Mouse (Mus musculus): Measurements from ENCODE around the gene Isl1.
A peak's percentile ranks its signal among the peaks of the same experiment; 100 is the strongest.

The Isl1 gene

GRCm38 (mm10) chr13:116309584-116310462 is at the start of gene Isl1:
Isl1 (minus strand) TSS chr13:116309689.
- Histone ChIP-seq H3K4me1 (replicated peaks; ENCODE audit: low read depth, low read length) (peaks cover 20% of the 10 kb centered on the region), H3K4me3 (replicated peaks; ENCODE audit: low read length) (peak within 1 kb of the TSS; percentile 89), H3K9me3 (ENCODE audit: low read length) (no peaks in the 10 kb centered on the region), H3K36me3 (ENCODE audit: insufficient read depth, low read length) (no peaks in the 10 kb centered on the region), H3K27me3 (ENCODE audit: insufficient read depth, low read length) (peaks cover 83% of the 10 kb centered on the region)
- no peak for TF ChIP-seq CTCF (conservative IDR thresholded peaks at IDR 0.05; ENCODE audit: low read length)
- no peak for TF ChIP-seq POU5F1 (IDR thresholded peaks at IDR 0.05; ENCODE audit: borderline replicate concordance, low read length)
- no peak for TF ChIP-seq NANOG (IDR thresholded peaks at IDR 0.05; ENCODE audit: borderline replicate concordance, low read length)

DNA sequence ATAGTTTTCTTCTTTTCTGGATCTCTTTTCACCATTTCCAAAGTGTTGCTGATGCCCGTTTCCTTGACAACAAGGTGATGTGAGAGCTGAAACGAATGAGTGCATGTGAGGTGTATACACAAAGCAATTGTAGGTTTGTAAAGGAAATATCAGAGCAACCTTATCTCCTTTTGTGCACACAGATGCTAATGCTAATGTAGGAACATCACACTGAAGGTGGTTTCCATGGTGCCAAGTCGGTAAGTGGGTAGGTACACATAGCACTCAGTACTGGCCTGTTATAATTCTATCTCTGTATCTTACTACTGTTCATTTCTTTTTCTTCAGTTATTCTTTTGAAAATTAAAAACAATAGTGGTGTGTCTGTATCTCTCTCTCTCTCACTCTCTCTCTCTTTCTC is 26.3 kb upstream of the Isl1 start:
- H3K27me3 ChIP-seq (ENCODE audit: insufficient read depth, low read length), result no peaks in the 10 kb centered on the region
- H3K4me1 ChIP-seq (replicated peaks; ENCODE audit: low read depth, low read length), result no peaks in the 10 kb centered on the region
- TF ChIP-seq NANOG (IDR thresholded peaks at IDR 0.05; ENCODE audit: borderline replicate concordance, low read length), result no peak
- no peaks in the 10 kb centered on the region for H3K36me3 ChIP-seq (ENCODE audit: insufficient read depth, low read length)
- no peak overlapping the region for H3K4me3 ChIP-seq (replicated peaks; ENCODE audit: low read length)
- no peaks in the 10 kb centered on the region for H3K9me3 ChIP-seq (ENCODE audit: low read length)

- H3K9me3 ChIP-seq (ENCODE audit: low read length), result no peaks in the 10 kb centered on the region
- peaks cover 16% of the 10 kb centered on the region for H3K4me1 ChIP-seq (replicated peaks; ENCODE audit: low read depth, low read length)
- no peaks in the 10 kb centered on the region for H3K36me3 ChIP-seq (ENCODE audit: insufficient read depth, low read length)
- peaks cover 51% of the 10 kb centered on the region for H3K27me3 ChIP-seq (ENCODE audit: insufficient read depth, low read length)
- H3K4me3 ChIP-seq (replicated peaks; ENCODE audit: low read length), result 0 out of 2 replicates have a peak overlapping the region, but pooled peaks have one; percentile 20
- TF ChIP-seq NANOG (IDR thresholded peaks at IDR 0.05; ENCODE audit: borderline replicate concordance, low read length) (no peak), POU5F1 (IDR thresholded peaks at IDR 0.05; ENCODE audit: borderline replicate concordance, low read length) (no peak), CTCF (conservative IDR thresholded peaks at IDR 0.05; ENCODE audit: low read length) (no peak)
Measured at GRCm38 (mm10) chr13:116313636-116314530, 4.4 kb upstream of the Isl1 start.

- no peak overlapping the region for H3K4me3 ChIP-seq (replicated peaks; ENCODE audit: low read length)
- TF ChIP-seq POU5F1 (IDR thresholded peaks at IDR 0.05; ENCODE audit: borderline replicate concordance, low read length) (no peak), CTCF (conservative IDR thresholded peaks at IDR 0.05; ENCODE audit: low read length) (peak; percentile 34), NANOG (IDR thresholded peaks at IDR 0.05; ENCODE audit: borderline replicate concordance, low read length) (no peak)
- H3K27me3 ChIP-seq (ENCODE audit: insufficient read depth, low read length), result peaks cover 63% of the 10 kb centered on the region
- no peaks in the 10 kb centered on the region for H3K36me3 ChIP-seq (ENCODE audit: insufficient read depth, low read length)
- H3K4me1 ChIP-seq (replicated peaks; ENCODE audit: low read depth, low read length), result peaks cover 16% of the 10 kb centered on the region
- H3K9me3 ChIP-seq (ENCODE audit: low read length), result no peaks in the 10 kb centered on the region
Measured at GRCm38 (mm10) chr13:116311871-116312720, 2.6 kb upstream of the Isl1 start.

- H3K36me3 ChIP-seq (ENCODE audit: insufficient read depth, low read length), result no peaks in the 10 kb centered on the region
- no peak for TF ChIP-seq NANOG (IDR thresholded peaks at IDR 0.05; ENCODE audit: borderline replicate concordance, low read length)
- no peak for TF ChIP-seq POU5F1 (IDR thresholded peaks at IDR 0.05; ENCODE audit: borderline replicate concordance, low read length)
- TF ChIP-seq CTCF (conservative IDR thresholded peaks at IDR 0.05; ENCODE audit: low read length), result no peak
- peaks cover 74% of the 10 kb centered on the region for H3K27me3 ChIP-seq (ENCODE audit: insufficient read depth, low read length)
- no peak overlapping the region for H3K4me3 ChIP-seq (replicated peaks; ENCODE audit: low read length)
- peaks cover 16% of the 10 kb centered on the region for H3K4me1 ChIP-seq (replicated peaks; ENCODE audit: low read depth, low read length)
- no peaks in the 10 kb centered on the region for H3K9me3 ChIP-seq (ENCODE audit: low read length)
Measured at GRCm38 (mm10) chr13:116311011-116311410, 1.5 kb upstream of the Isl1 start.

GRCm38 (mm10) chr13:116310463-116310765 is 925 bp upstream of the Isl1 start:
- Histone ChIP-seq H3K36me3 (ENCODE audit: insufficient read depth, low read length) (no peaks in the 10 kb centered on the region), H3K9me3 (ENCODE audit: low read length) (no peaks in the 10 kb centered on the region), H3K4me3 (replicated peaks; ENCODE audit: low read length) (peak overlapping the region; percentile 89), H3K4me1 (replicated peaks; ENCODE audit: low read depth, low read length) (peaks cover 16% of the 10 kb centered on the region), H3K27me3 (ENCODE audit: insufficient read depth, low read length) (peaks cover 78% of the 10 kb centered on the region)
- no peak for TF ChIP-seq CTCF (conservative IDR thresholded peaks at IDR 0.05; ENCODE audit: low read length)
- TF ChIP-seq NANOG (IDR thresholded peaks at IDR 0.05; ENCODE audit: borderline replicate concordance, low read length), result no peak
- no peak for TF ChIP-seq POU5F1 (IDR thresholded peaks at IDR 0.05; ENCODE audit: borderline replicate concordance, low read length)

DNA sequence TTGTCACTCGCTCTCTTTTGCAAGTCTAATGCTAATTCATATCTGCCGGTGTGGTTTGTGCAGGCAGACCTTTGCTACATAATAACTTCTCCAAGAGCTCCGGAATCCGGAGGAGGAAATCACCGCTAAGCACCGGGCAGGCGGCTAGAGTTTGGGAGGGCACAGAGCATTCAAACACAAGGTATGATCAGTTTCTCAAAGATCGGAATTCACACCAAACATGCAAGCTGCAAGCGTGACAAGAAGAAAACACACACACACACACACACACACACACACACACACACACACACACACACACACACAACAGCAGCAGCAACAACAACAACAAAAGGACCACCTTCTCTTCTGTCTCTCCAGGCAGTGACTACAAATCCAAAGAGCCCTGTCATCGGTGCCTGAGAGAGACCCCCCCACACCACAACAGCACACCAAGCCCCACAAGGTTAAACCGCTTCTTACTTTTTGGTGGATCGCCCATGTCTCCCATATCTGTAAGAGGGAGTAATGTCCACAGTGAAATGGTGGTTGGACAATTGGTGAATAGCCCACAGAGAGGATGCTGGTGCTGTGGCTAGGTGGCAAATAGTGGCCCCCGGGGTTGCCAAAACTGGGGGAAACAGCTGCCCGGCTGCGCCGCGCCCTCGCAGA is 431 bp downstream of the Isl1 start:
- no peaks in the 10 kb centered on the region for H3K36me3 ChIP-seq (ENCODE audit: insufficient read depth, low read length)
- H3K4me3 ChIP-seq (replicated peaks; ENCODE audit: low read length), result peak overlapping the region; percentile 89
- no peaks in the 10 kb centered on the region for H3K9me3 ChIP-seq (ENCODE audit: low read length)
- H3K27me3 ChIP-seq (ENCODE audit: insufficient read depth, low read length), result peaks cover 83% of the 10 kb centered on the region
- H3K4me1 ChIP-seq (replicated peaks; ENCODE audit: low read depth, low read length), result peaks cover 21% of the 10 kb centered on the region
- TF ChIP-seq POU5F1 (IDR thresholded peaks at IDR 0.05; ENCODE audit: borderline replicate concordance, low read length) (no peak), CTCF (conservative IDR thresholded peaks at IDR 0.05; ENCODE audit: low read length) (no peak), NANOG (IDR thresholded peaks at IDR 0.05; ENCODE audit: borderline replicate concordance, low read length) (no peak)

Data from E14TG2a.4 (cell line).